In the genomic region with DNA sequence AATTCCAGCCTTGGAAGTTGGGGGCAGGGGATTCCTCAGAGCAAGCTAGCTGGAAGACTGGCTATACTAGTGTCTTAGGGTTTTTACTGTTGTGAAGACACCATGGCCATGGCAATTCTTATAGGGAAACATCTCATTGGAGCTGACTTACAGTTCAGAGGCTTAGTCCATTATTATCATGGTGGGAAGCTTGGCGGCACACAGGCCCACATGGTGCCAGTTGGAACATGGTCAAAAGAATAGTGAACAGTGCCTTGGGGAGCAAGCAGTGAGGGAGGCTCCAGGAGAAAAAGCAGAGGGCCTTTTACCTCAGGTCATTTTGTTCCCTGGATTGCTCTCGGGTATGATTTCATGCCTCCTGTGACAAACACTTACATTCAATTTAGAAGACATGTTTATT, we compare ENCODE assay signal across 34 mouse cellular contexts. TPM values are rescaled to one million over a fixed set of nuclear protein-coding genes. Genes with fewer than 3 reads are reported as not detected.
DNase-seq lines count a peak whose midpoint lies in the region; ATAC-seq and TF ChIP-seq lines count a peak whose summit lies in the region.
"Had no signal": no experiment of that assay in that cellular context is flagged by ENCODE, and none has a peak within 500 bp of the region (broad histone marks: within the 10 kb centered on the region; RNA-seq: fewer than 3 reads in every experiment).

No protein-coding gene starts in this region.

- H3K9me3 ChIP-seq in hindbrain, postnatal 0 days (ENCODE audit: low read length) = no peaks in the 10 kb centered on the region
- no peaks in the 10 kb centered on the region for H3K9me3 ChIP-seq in hindbrain, embryonic 13.5 days
- H3K9me3 ChIP-seq: embryonic facial prominence, embryonic 15.5 days; forebrain, embryonic 12.5 days; heart, embryonic 10.5 days; heart, embryonic 15.5 days; kidney, embryonic 15.5 days; limb, embryonic 13.5 days; lung, embryonic 15.5 days; midbrain, embryonic 10.5 days; stomach, embryonic 15.5 days had no signal

- no peaks in the 10 kb centered on the region for H3K36me3 ChIP-seq in hindbrain, postnatal 0 days (ENCODE audit: insufficient read depth, low read length)
- no peaks in the 10 kb centered on the region for H3K36me3 ChIP-seq in hindbrain, embryonic 13.5 days
- H3K36me3 ChIP-seq: embryonic facial prominence, embryonic 10.5 days; embryonic facial prominence, embryonic 15.5 days; forebrain, embryonic 12.5 days; heart, embryonic 10.5 days; heart, embryonic 15.5 days; kidney, embryonic 15.5 days; limb, embryonic 13.5 days; lung, embryonic 15.5 days; midbrain, embryonic 10.5 days; stomach, embryonic 15.5 days had no signal

- H3K4me1 ChIP-seq in hindbrain, postnatal 0 days (ENCODE audit: insufficient read depth, low read length) = 0 out of 2 replicates have a peak, but pooled peaks cover 3% of the 10 kb centered on the region
- peaks cover 10% of the 10 kb centered on the region for H3K4me1 ChIP-seq in hindbrain, embryonic 13.5 days (replicated peaks)
- H3K4me1 ChIP-seq: stomach, embryonic 15.5 days had no signal

- H3K27ac ChIP-seq in hindbrain, postnatal 0 days = no peak overlapping the region; the same call in 1 of the 2 replicates
- H3K27ac ChIP-seq in hindbrain, embryonic 13.5 days = no peak overlapping the region
- H3K27ac ChIP-seq: embryonic facial prominence, embryonic 10.5 days; embryonic facial prominence, embryonic 15.5 days; forebrain, embryonic 12.5 days; heart, embryonic 10.5 days; heart, embryonic 15.5 days; hindbrain, embryonic 14.5 days; kidney, embryonic 15.5 days; limb, embryonic 13.5 days; lung, embryonic 15.5 days; midbrain, embryonic 10.5 days; stomach, embryonic 15.5 days had no signal

- intact Hi-C loops in left cerebral cortex, postnatal 14 days (cut with DNase I) = no loop called here

- TF ChIP-seq CTCF in hindbrain, postnatal 0 days (IDR thresholded peaks at IDR 0.05; ENCODE audit: low read depth) = no peak
- TF ChIP-seq CTCF in brain, embryonic 14.5 days (IDR thresholded peaks at IDR 0.05; ENCODE audit: borderline replicate concordance, extremely low read depth, insufficient read depth, insufficient read length) = no peak

- no peak overlapping the region for H3K4me3 ChIP-seq in hindbrain, postnatal 0 days (ENCODE audit: low read length)
- H3K4me3 ChIP-seq in hindbrain, embryonic 13.5 days = no peak overlapping the region
- H3K4me3 ChIP-seq: embryonic facial prominence, embryonic 10.5 days; embryonic facial prominence, embryonic 15.5 days; forebrain, embryonic 12.5 days; heart, embryonic 10.5 days; heart, embryonic 15.5 days; kidney, embryonic 15.5 days; limb, embryonic 13.5 days; lung, embryonic 15.5 days; midbrain, embryonic 10.5 days; stomach, embryonic 15.5 days had no signal

- H3K9ac ChIP-seq in hindbrain, postnatal 0 days (replicated peaks; ENCODE audit: low read length) = no peak overlapping the region
- H3K9ac ChIP-seq in hindbrain, embryonic 13.5 days = no peak overlapping the region
- H3K9ac ChIP-seq: embryonic facial prominence, embryonic 15.5 days; forebrain, embryonic 12.5 days; heart, embryonic 15.5 days; hindbrain, embryonic 14.5 days; kidney, embryonic 15.5 days; limb, embryonic 13.5 days; lung, embryonic 15.5 days; stomach, embryonic 15.5 days had no signal

- no peak for TF ChIP-seq POLR2A in brain, embryonic 14.5 days (IDR thresholded peaks at IDR 0.05; ENCODE audit: borderline replicate concordance, extremely low read depth, insufficient read depth, insufficient read length, poor library complexity, severe bottlenecking)

- H3K4me2 ChIP-seq in hindbrain, postnatal 0 days (ENCODE audit: low read depth, low read length) = no peak overlapping the region
- no peak overlapping the region for H3K4me2 ChIP-seq in hindbrain, embryonic 13.5 days
- H3K4me2 ChIP-seq: embryonic facial prominence, embryonic 15.5 days; forebrain, embryonic 12.5 days; heart, embryonic 15.5 days; hindbrain, embryonic 14.5 days; kidney, embryonic 15.5 days; limb, embryonic 13.5 days; liver, embryonic 11.5 days; lung, embryonic 15.5 days; stomach, embryonic 15.5 days had no signal

- H3K27me3 ChIP-seq in hindbrain, postnatal 0 days (ENCODE audit: insufficient read depth, low read length) = no peaks in the 10 kb centered on the region
- H3K27me3 ChIP-seq in hindbrain, embryonic 13.5 days = no peaks in the 10 kb centered on the region
- H3K27me3 ChIP-seq: embryonic facial prominence, embryonic 15.5 days; forebrain, embryonic 12.5 days; heart, embryonic 15.5 days; kidney, embryonic 15.5 days; limb, embryonic 13.5 days; lung, embryonic 15.5 days; stomach, embryonic 15.5 days had no signal

- peak; percentile 43 to 60 for DNase-seq in cerebellum, postnatal 10 days
- DNase-seq in cerebellum, adult 9-11 months = no peak
- DNase-seq in hindbrain, postnatal 0 days (ENCODE audit: low spot score) = peak; percentile 54
- peak; percentile 9 to 14 for DNase-seq in left cerebral cortex, postnatal 14 days (ENCODE audit: low spot score in 2 of 2)
- DNase-seq in left cerebral cortex, adult 11 months (ENCODE audit: low spot score) = no peak
- DNase-seq in brain, embryonic 14.5 days (ENCODE audit: low read depth) = peak; percentile 33
- DNase-seq in urinary bladder, postnatal 4 days (ENCODE audit: low spot score in 2 of 2) = no peak
- DNase-seq: adrenal gland, postnatal 36 days; B cell, adult 2 months; cerebellum, adult 2 months; gastrocnemius, postnatal 14 days; kidney, adult 18-20 months; kidney, postnatal 25 days; right cerebral cortex, postnatal 25 days had no signal

- WGBS in hindbrain, postnatal 0 days = 42% methylated on average over 2 of the region's 2 CpGs
- 75% methylated on average over 2 of the region's 2 CpGs for WGBS in hindbrain, embryonic 13.5 days

- peak; percentile 47; the same call in 1 of the 2 replicates for ATAC-seq in hindbrain, postnatal 0 days
- no peak for ATAC-seq in hindbrain, embryonic 13.5 days (ENCODE audit: low FRiP score)

RNA-seq across cellular contexts. Expression of a gene that starts 12.9 kb away (rescaled TPM):
- total RNA-seq in hindbrain, postnatal 0 days (2014; rRNA removed) = 0.10 TPM in 1 of 2 replicates, not detected in the other
- 1.2 and 1.9 TPM in 2 replicates for polyA plus RNA-seq in hindbrain, postnatal 0 days (2015; fragmentation: Nextera tagmentation; extraction: Ambion mirVana)
- 1.0 and 2.3 TPM in 2 replicates for polyA plus RNA-seq in hindbrain, embryonic 13.5 days (2015; fragmentation: Nextera tagmentation; extraction: Ambion mirVana)
- not detected for total RNA-seq in left cerebral cortex, postnatal 14 days (2021)
- polyA plus RNA-seq in brain, embryonic 14.5 days (2012; rRNA removed) = 0.53 and 0.82 TPM in 2 replicates
- total RNA-seq: adrenal gland, postnatal 36 days; gastrocnemius, postnatal 14 days; granulocyte monocyte progenitor cell, adult 5-6 weeks; heart, postnatal 25 days; megakaryocyte progenitor cell, adult 5-6 weeks had no signal
- polyA plus RNA-seq: forebrain, embryonic 12.5 days; heart, embryonic 15.5 days; liver, embryonic 11.5 days; liver, embryonic 16.5 days had no signal

RNA-seq across cellular contexts. Expression of a gene that starts 27.9 kb away (rescaled TPM):
- 0.43 TPM in 1 of 2 replicates, not detected in the other for total RNA-seq in hindbrain, postnatal 0 days (2014; rRNA removed)
- polyA plus RNA-seq in hindbrain, postnatal 0 days (2015; fragmentation: Nextera tagmentation; extraction: Ambion mirVana) = 0.13 and 0.15 TPM in 2 replicates
- polyA plus RNA-seq in hindbrain, embryonic 13.5 days (2015; fragmentation: Nextera tagmentation; extraction: Ambion mirVana) = not detected in 2 replicates
- total RNA-seq in left cerebral cortex, postnatal 14 days (2021) = not detected
- 0.06 and 0.07 TPM in 2 replicates for polyA plus RNA-seq in brain, embryonic 14.5 days (2012; rRNA removed)
- total RNA-seq: adrenal gland, postnatal 36 days; gastrocnemius, postnatal 14 days; granulocyte monocyte progenitor cell, adult 5-6 weeks; heart, postnatal 25 days; layer of hippocampus, postnatal 25 days; left cerebral cortex, postnatal 25 days; megakaryocyte progenitor cell, adult 5-6 weeks; monocyte, adult 5-6 weeks had no signal
- polyA plus RNA-seq: cerebellum, adult 2 months; embryonic facial prominence, embryonic 10.5 days; forebrain, embryonic 12.5 days; heart, embryonic 10.5 days; heart, embryonic 15.5 days; limb, embryonic 13.5 days; liver, embryonic 11.5 days; lung, embryonic 15.5 days; midbrain, embryonic 10.5 days had no signal

RNA-seq across cellular contexts. Expression of a gene that starts 37.4 kb away (rescaled TPM):
- total RNA-seq in hindbrain, postnatal 0 days (2014; rRNA removed) = 114 and 115 TPM in 2 replicates
- 313 and 342 TPM in 2 replicates for polyA plus RNA-seq in hindbrain, postnatal 0 days (2015; fragmentation: Nextera tagmentation; extraction: Ambion mirVana)
- 49.4 and 61.3 TPM in 2 replicates for polyA plus RNA-seq in hindbrain, embryonic 13.5 days (2015; fragmentation: Nextera tagmentation; extraction: Ambion mirVana)
- total RNA-seq in left cerebral cortex, postnatal 14 days (2021) = 10 to 100 TPM; 60.4 to 65.9 TPM
- 6.4 and 16.5 TPM in 2 replicates for polyA plus RNA-seq in brain, embryonic 14.5 days (2012; rRNA removed)

Comparison
In these comparisons a context has a peak if more than half of its experiments do, and no peak if none do; other contexts are left out.
1. DNase-seq: peak in cerebellum, postnatal 10 days (2 of 2), hindbrain, postnatal 0 days (single experiment), left cerebral cortex, postnatal 14 days (2 of 2) and brain, embryonic 14.5 days (single experiment); none in cerebellum, adult 9-11 months (single experiment), left cerebral cortex, adult 11 months (single experiment) and urinary bladder, postnatal 4 days (0 of 2).